Mouse (Mus musculus): ENCODE data around the gene Mfsd11. TPM values are rescaled to one million over a fixed set of nuclear protein-coding genes. Genes with fewer than 3 reads are reported as not detected.

Mfsd11 gene
- polyA plus RNA-seq, 1 experiment from 2014 or later = 31.9 TPM

GRCm38 (mm10) chr11:116850085-116850484 lies 2.2 kb upstream of the Mfsd11 start:
- H3K27ac ChIP-seq (replicated peaks in 1 of 2; ENCODE audit: control insufficient read depth in 1 of 2, insufficient read depth in 1 of 2, low read depth in 2 of 2, low read length in 2 of 2) = no peak overlapping the region
- H3K9ac ChIP-seq (ENCODE audit: low read length) = peak overlapping the region; percentile 99; the same call in 1 of the 2 replicates
- peak overlapping the region in 1 of 2 experiments; percentile 98; a peak in 2 of 4 replicates for H3K4me3 ChIP-seq (ENCODE audit: control insufficient read depth in 1 of 2, insufficient read depth in 1 of 2, low read depth in 1 of 2, low read length in 2 of 2)
- no peak for ATAC-seq (ENCODE audit: insufficient number of reproducible peaks, insufficient read depth, low FRiP score, low read depth)
- no peaks in the 10 kb centered on the region for H3K27me3 ChIP-seq (ENCODE audit: control insufficient read depth, insufficient read depth, low read length)
- H3K4me1 ChIP-seq (ENCODE audit: control insufficient read depth in 2 of 2, insufficient read depth in 2 of 2, low read length in 2 of 2) = peaks cover 0 to 20% of the 10 kb centered on the region in 2 experiments; a peak in 2 of 4 replicates
- H3K4me2 ChIP-seq (ENCODE audit: low read length) = peak overlapping the region; percentile 70
- H3K9me3 ChIP-seq (ENCODE audit: control insufficient read depth, low read length) = no peaks in the 10 kb centered on the region
- 52% methylated on average over 4 of the region's 4 CpGs for WGBS
- peaks cover 59% of the 10 kb centered on the region for H3K36me3 ChIP-seq (ENCODE audit: control insufficient read depth, insufficient read depth, low read length)

- H3K36me3 ChIP-seq (ENCODE audit: control insufficient read depth, insufficient read depth, low read length) = peaks cover 62% of the 10 kb centered on the region
- no peak for ATAC-seq (ENCODE audit: insufficient number of reproducible peaks, insufficient read depth, low FRiP score, low read depth)
- WGBS = 32% methylated on average over 6 of the region's 6 CpGs
Measured at GRCm38 (mm10) chr11:116850833-116851477, 1.3 kb upstream of the Mfsd11 start.

GRCm38 (mm10) chr11:116851576-116852290 lies 507 bp upstream of the Mfsd11 start:
- H3K4me1 ChIP-seq (ENCODE audit: control insufficient read depth in 2 of 2, insufficient read depth in 2 of 2, low read length in 2 of 2) = peaks cover 0 to 20% of the 10 kb centered on the region in 2 experiments; a peak in 2 of 4 replicates
- ATAC-seq (ENCODE audit: insufficient number of reproducible peaks, insufficient read depth, low FRiP score, low read depth) = no peak
- peak overlapping the region; percentile 70 for H3K4me2 ChIP-seq (ENCODE audit: low read length)
- H3K27me3 ChIP-seq (ENCODE audit: control insufficient read depth, insufficient read depth, low read length) = no peaks in the 10 kb centered on the region
- H3K9me3 ChIP-seq (ENCODE audit: control insufficient read depth, low read length) = no peaks in the 10 kb centered on the region
- under 1% methylated on average over 29 of the region's 29 CpGs for WGBS
- peak overlapping the region; percentile 99 for H3K9ac ChIP-seq (ENCODE audit: low read length)
- H3K36me3 ChIP-seq (ENCODE audit: control insufficient read depth, insufficient read depth, low read length) = peaks cover 63% of the 10 kb centered on the region
- peak overlapping the region; percentile 61 to 98 for H3K4me3 ChIP-seq (ENCODE audit: control insufficient read depth in 1 of 2, insufficient read depth in 1 of 2, low read depth in 1 of 2, low read length in 2 of 2)
- H3K27ac ChIP-seq (replicated peaks in 1 of 2; ENCODE audit: control insufficient read depth in 1 of 2, insufficient read depth in 1 of 2, low read depth in 2 of 2, low read length in 2 of 2) = peak overlapping the region; percentile 81 to 100

More at GRCm38 (mm10) chr11:116850833-116851477, 1.3 kb upstream of the Mfsd11 start:
- Histone ChIP-seq H3K4me2 (ENCODE audit: low read length) (peak overlapping the region; percentile 70), H3K4me3 (ENCODE audit: control insufficient read depth in 1 of 2, insufficient read depth in 1 of 2, low read depth in 1 of 2, low read length in 2 of 2) (peak overlapping the region; percentile 61 to 98; a peak in 3 of 4 replicates), H3K9ac (ENCODE audit: low read length) (peak overlapping the region; percentile 99), H3K27ac (replicated peaks in 1 of 2; ENCODE audit: control insufficient read depth in 1 of 2, insufficient read depth in 1 of 2, low read depth in 2 of 2, low read length in 2 of 2) (peak overlapping the region in 1 of 2 experiments; percentile 100; a peak in 1 of 4 replicates), H3K27me3 (ENCODE audit: control insufficient read depth, insufficient read depth, low read length) (no peaks in the 10 kb centered on the region), H3K9me3 (ENCODE audit: control insufficient read depth, low read length) (no peaks in the 10 kb centered on the region), H3K4me1 (ENCODE audit: control insufficient read depth in 2 of 2, insufficient read depth in 2 of 2, low read length in 2 of 2) (peaks cover 0 to 20% of the 10 kb centered on the region in 2 experiments; a peak in 2 of 4 replicates)

- H3K4me2 ChIP-seq (ENCODE audit: low read length) = peak within 1 kb of the TSS; percentile 70
- H3K4me1 ChIP-seq (ENCODE audit: control insufficient read depth in 2 of 2, insufficient read depth in 2 of 2, low read length in 2 of 2) = peaks cover 2 to 26% of the 10 kb centered on the region in 2 experiments; a peak in 2 of 4 replicates
- H3K9me3 ChIP-seq (ENCODE audit: control insufficient read depth, low read length) = no peaks in the 10 kb centered on the region
- H3K27me3 ChIP-seq (ENCODE audit: control insufficient read depth, insufficient read depth, low read length) = no peaks in the 10 kb centered on the region
- H3K4me3 ChIP-seq (ENCODE audit: control insufficient read depth in 1 of 2, insufficient read depth in 1 of 2, low read depth in 1 of 2, low read length in 2 of 2) = peak within 1 kb of the TSS; percentile 92 to 98
- H3K36me3 ChIP-seq (ENCODE audit: control insufficient read depth, insufficient read depth, low read length) = peaks cover 55% of the 10 kb centered on the region
- H3K9ac ChIP-seq (ENCODE audit: low read length) = peak within 1 kb of the TSS; percentile 99
- whole genome bisulfite sequencing = under 1% methylated on average over 63 of the region's 74 CpGs
- peak within 1 kb of the TSS; percentile 99 to 100 for H3K27ac ChIP-seq (replicated peaks in 1 of 2; ENCODE audit: control insufficient read depth in 1 of 2, insufficient read depth in 1 of 2, low read depth in 2 of 2, low read length in 2 of 2)
- peak; percentile 87 for ATAC-seq (ENCODE audit: insufficient number of reproducible peaks, insufficient read depth, low FRiP score, low read depth)
Measured at GRCm38 (mm10) chr11:116852891-116853511, 761 bp downstream of the Mfsd11 start, which contains the start of gene Srsf2. Srsf2 (minus strand) TSS chr11:116853094.

- peak overlapping the region; percentile 70 for H3K4me2 ChIP-seq (ENCODE audit: low read length)
- peak overlapping the region; percentile 99 for H3K9ac ChIP-seq (ENCODE audit: low read length)
- H3K4me1 ChIP-seq (ENCODE audit: control insufficient read depth in 2 of 2, insufficient read depth in 2 of 2, low read length in 2 of 2) = peaks cover 2 to 26% of the 10 kb centered on the region in 2 experiments; a peak in 2 of 4 replicates
- H3K27me3 ChIP-seq (ENCODE audit: control insufficient read depth, insufficient read depth, low read length) = no peaks in the 10 kb centered on the region
- peak overlapping the region; percentile 99 to 100 for H3K27ac ChIP-seq (replicated peaks in 1 of 2; ENCODE audit: control insufficient read depth in 1 of 2, insufficient read depth in 1 of 2, low read depth in 2 of 2, low read length in 2 of 2)
- peak; percentile 85 for ATAC-seq (ENCODE audit: insufficient number of reproducible peaks, insufficient read depth, low FRiP score, low read depth)
- no peaks in the 10 kb centered on the region for H3K9me3 ChIP-seq (ENCODE audit: control insufficient read depth, low read length)
- under 1% methylated on average over 36 of the region's 36 CpGs for WGBS
- H3K4me3 ChIP-seq (ENCODE audit: control insufficient read depth in 1 of 2, insufficient read depth in 1 of 2, low read depth in 1 of 2, low read length in 2 of 2) = peak overlapping the region; percentile 92 to 98
- H3K36me3 ChIP-seq (ENCODE audit: control insufficient read depth, insufficient read depth, low read length) = peaks cover 53% of the 10 kb centered on the region
Measured at GRCm38 (mm10) chr11:116853512-116853928, 1.3 kb downstream of the Mfsd11 start.

GRCm38 (mm10) chr11:116854279-116854678 lies 2.0 kb downstream of the Mfsd11 start:
- peak overlapping the region; percentile 99 for H3K9ac ChIP-seq (ENCODE audit: low read length)
- peak overlapping the region; percentile 70 for H3K4me2 ChIP-seq (ENCODE audit: low read length)
- WGBS = 23% methylated on average over 10 of the region's 10 CpGs
- H3K4me1 ChIP-seq (ENCODE audit: control insufficient read depth in 2 of 2, insufficient read depth in 2 of 2, low read length in 2 of 2) = peaks cover 2 to 26% of the 10 kb centered on the region in 2 experiments; a peak in 2 of 4 replicates
- peaks cover 53% of the 10 kb centered on the region for H3K36me3 ChIP-seq (ENCODE audit: control insufficient read depth, insufficient read depth, low read length)
- no peaks in the 10 kb centered on the region for H3K9me3 ChIP-seq (ENCODE audit: control insufficient read depth, low read length)
- peak overlapping the region; percentile 92 to 98 for H3K4me3 ChIP-seq (ENCODE audit: control insufficient read depth in 1 of 2, insufficient read depth in 1 of 2, low read depth in 1 of 2, low read length in 2 of 2)
- H3K27ac ChIP-seq (replicated peaks in 1 of 2; ENCODE audit: control insufficient read depth in 1 of 2, insufficient read depth in 1 of 2, low read depth in 2 of 2, low read length in 2 of 2) = peak overlapping the region; percentile 99 to 100
- no peaks in the 10 kb centered on the region for H3K27me3 ChIP-seq (ENCODE audit: control insufficient read depth, insufficient read depth, low read length)
- no peak for ATAC-seq (ENCODE audit: insufficient number of reproducible peaks, insufficient read depth, low FRiP score, low read depth)
